Mouse (Mus musculus) kidney, adult 18-20 months (tissue): ENCODE results near the gene Taok3.

ENCODE experiments used
- DNase-seq: peaks from one replicate; pipeline ENCODE4 v3.0.0; 2021

The Taok3 gene

DNA sequence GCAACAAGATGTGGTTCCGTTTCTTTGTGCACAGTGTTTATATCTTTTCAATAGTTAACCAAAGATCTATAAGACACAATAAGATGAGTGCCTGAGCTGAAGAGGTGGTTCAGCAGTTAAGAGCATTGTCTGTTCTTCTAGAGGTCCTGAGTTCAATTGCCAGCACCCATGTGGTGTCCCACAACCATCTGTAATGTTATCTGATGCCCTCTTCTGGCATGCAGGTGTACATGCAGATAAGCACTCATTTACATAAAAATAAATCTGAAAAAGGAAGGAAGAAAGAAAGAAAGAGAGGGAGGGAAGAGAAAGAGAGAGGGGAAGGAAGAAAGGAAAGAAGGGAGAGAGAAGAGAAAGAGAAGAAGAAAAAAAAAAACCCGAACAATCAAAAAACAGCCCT lies 186.9 kb downstream of the Taok3 start:
- DNase-seq = no peak

DNA sequence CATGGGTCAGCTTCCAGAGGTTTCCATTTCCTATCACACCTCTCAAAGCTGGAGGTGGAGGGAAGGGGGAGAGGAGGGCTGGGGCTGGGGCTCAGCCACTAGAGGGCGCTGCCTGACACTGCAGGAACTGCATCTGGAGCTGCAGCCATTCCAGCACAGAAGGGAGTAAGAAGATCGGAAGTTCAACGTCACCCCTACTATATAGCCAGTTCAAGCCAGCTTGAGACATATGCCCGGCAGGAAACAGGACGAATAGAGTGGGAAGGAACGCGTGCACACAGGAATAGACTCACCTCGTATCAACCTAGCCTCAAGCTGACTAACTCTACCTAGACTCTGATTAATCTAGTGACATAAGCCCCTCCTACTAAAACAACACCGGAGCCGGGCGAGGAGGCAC lies 187.8 kb downstream of the Taok3 start:
- peak; percentile 82 for DNase-seq

DNA sequence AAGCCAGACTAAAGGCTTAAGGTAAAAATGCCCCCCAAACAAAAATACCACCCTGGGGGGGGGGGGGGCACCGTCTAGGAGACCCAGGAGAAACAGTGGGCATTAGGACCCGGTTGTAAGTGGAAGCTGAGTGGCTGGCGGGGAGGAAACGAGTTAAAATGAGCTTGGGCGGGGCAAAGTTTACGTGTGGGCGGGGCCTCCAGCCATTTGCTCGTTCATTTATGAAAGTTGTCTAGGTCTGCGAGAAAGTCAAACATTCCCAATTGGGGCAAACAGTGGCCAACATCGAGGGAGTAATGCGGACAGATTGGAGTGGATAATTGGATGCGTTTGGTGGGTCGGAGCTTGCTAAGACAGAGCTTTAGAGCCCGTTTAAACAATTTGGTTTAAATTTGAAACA lies 193.5 kb downstream of the Taok3 start:
- DNase-seq = peak; percentile 76

DNA sequence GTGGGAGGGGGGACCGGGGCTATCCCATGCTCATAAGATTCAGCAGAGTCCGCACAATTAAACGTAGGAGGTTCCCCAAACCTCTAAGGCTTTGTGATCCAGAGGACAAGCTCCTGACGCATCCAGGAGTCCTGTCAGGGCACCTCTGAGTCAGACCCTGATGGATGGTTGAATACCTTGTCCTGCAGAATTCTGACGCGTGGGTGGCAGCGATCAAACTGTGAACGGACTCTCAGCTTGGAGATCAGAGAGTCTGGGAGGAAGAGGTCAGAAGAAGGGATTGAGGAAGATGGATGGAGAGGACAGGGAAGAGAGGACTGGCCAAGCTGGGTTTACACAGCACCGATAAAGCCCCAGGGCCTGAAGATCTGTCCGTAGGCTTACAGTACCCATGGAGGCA lies 194.0 kb downstream of the Taok3 start:
- DNase-seq = no peak

DNA sequence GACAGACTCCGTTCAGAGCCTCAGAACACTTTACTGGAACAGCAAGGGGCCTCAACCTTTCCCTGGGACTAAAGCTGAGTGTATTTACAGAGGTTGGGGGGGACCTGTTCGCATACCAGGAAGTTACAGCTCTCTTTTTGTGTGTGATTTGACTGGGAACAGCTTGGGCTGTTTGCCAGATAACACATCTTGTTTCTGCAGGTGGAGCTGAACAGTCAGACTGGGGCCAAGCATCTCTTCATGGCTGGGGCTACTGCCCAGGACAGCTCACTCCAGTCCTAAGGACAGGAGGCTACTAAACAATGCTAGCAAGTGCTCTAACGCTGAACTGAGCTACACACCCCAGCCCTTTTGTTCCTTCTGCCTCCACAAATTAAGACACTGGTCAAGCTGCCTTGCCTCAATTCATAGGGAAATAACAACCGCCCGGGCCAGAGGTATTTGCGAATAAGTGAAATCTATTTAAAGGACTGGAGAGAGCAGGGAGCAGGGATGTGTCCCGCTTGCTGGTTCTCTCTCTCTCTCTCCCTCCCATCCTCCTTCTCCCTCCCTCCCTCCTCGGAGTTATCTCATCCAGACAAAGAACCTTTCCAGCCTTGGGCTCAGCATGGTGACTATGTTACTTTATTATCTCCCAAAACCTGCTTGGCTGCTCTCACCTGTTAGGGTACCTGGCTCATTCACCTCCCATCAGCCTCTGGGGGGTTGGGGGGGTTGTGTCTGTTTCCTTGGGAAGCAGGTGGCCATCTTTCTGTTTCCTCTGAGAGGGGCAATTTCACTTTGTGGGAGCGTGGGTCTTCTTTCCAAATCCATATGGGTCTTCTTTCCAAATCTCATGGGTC lies 194.9 kb downstream of the Taok3 start:
- DNase-seq = no peak

DNA sequence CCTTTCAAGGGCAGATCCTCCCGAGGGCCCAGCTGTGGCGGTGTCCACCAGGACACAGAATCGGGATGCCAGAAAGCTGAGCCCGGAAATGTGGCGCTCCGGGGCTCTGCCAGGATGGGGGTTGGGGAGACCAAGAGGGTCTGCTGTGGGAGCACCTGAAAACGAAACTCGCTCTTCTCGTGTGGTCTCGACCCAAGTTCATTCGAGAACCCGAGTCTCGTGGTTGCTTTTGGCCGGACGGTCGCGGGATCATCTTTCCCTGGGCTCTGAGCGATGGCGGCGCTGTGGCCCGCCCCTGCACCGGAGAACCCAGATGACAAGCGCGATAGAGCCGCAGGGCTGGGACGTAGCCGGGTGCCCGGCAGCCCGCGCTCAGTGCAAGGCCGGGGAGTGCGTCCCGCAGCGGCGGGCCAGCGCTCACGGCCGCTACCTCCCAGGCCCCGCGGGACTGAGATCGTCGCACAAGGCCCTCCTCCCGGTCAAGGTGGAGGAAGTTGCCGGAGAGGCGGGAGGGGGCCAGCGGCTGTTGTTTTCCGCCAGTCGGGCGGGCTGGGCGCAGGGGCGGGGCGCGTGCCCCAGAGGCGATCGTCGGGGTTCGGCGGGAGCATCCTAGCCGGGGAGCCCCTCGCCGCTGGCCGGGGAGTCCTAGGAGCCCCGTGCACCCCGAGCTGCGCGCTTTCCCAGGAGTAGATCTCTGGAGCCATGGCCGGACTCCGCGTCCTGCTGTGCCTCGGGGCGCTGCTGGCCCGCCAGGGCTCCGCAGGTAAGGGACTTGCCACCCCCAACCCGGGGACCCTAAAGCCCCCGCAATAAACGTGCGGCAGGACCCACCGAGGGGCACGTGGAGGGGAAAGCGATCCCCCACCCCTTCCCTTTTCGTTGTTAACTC lies 199.1 kb downstream of the Taok3 start, which contains the start of gene Vsig10:
Vsig10 (plus strand) TSS at position 343 of the 889 bp plus-strand sequence.
- peak; percentile 81 for DNase-seq

DNA sequence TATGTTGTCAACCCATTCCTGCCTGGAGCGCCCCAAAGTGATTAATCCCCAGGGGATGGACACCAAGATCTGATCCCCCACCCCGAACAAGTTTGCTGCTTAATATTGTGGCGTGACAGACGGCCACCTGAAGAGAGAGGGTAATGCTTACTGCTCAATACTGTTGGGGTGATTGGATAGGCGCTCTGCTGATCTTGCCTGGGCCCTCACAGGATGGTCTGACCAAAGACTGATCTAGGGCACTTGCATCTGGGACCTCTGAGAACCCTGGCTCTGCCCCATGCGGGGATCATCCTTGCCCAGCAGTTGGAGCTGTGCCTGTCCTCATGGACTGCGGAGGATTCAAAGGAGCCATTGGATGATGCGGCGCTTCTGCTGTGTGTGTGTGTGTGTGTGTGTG lies 203.8 kb downstream of the Taok3 start:
- DNase-seq = no peak
